Mouse (Mus musculus) stomach, embryonic 14.5 days (tissue): Measurements from ENCODE around the gene Apoa2. TPM values are rescaled to one million over a fixed set of nuclear protein-coding genes. Genes with fewer than 3 reads are reported as not detected.

Source experiments
- ATAC-seq: fragments of 200-750 bp; cut with Nextera tagmentation; 2 replicates; pipeline ENCODE4 v1.8.0; 2017; ENCODE audit warnings: low read depth, moderate TSS enrichment; ENCODE audit not compliant: insufficient number of reproducible peaks, insufficient read depth, low FRiP score
- H3K27ac ChIP-seq: fragments of 300-500 bp; sonication (generic); 2 replicates; pipeline ENCODE4 v1.5.1; 2014; ENCODE audit warnings: mild to moderate bottlenecking, low read length, moderate library complexity, mixed read lengths
- H3K27me3 ChIP-seq: fragments of 300-500 bp; sonication (generic); 2 replicates; pipeline ENCODE4 v1.6.1; 2014; ENCODE audit warnings: low read length, control low read depth, mixed read lengths; ENCODE audit not compliant: control insufficient read depth, insufficient read depth
- H3K36me3 ChIP-seq: fragments of 300-500 bp; sonication (generic); 2 replicates; pipeline ENCODE4 v1.6.1; 2014; ENCODE audit warnings: mild to moderate bottlenecking, control low read depth, low read length, moderate library complexity, mixed read lengths; ENCODE audit not compliant: control insufficient read depth, insufficient read depth
- H3K4me1 ChIP-seq: fragments of 300-500 bp; sonication (generic); 2 replicates; pipeline ENCODE4 v1.6.1; 2014; ENCODE audit warnings: low read length, control low read depth, mixed read lengths; ENCODE audit not compliant: control insufficient read depth, insufficient read depth
- H3K4me2 ChIP-seq: fragments of 300-500 bp; sonication (generic); replicated peaks from 2 replicates; pipeline ENCODE4 v1.6.1; 2014; ENCODE audit warnings: low read depth, low read length, control low read depth
- H3K4me3 ChIP-seq: fragments of 300-500 bp; sonication (generic); 2 replicates; pipeline ENCODE4 v1.5.1; 2014; ENCODE audit warnings: low read depth, low read length, control low read depth
- H3K9ac ChIP-seq: fragments of 300-500 bp; sonication (generic); replicated peaks from 2 replicates; pipeline ENCODE4 v1.6.1; 2014; ENCODE audit warnings: low read depth, mild to moderate bottlenecking, control low read depth, low read length, moderate library complexity, mixed read lengths
- H3K9me3 ChIP-seq: fragments of 300-500 bp; sonication (generic); 2 replicates; pipeline ENCODE4 v1.6.1; 2016; ENCODE audit warnings: low read depth, low read length, control low read depth; ENCODE audit not compliant: control insufficient read depth
- WGBS: fragments of 180-500 bp; shearing (Covaris S2); extraction: QIAGEN DNeasy Blood & Tissue Kit; methylation state at CpG from one replicate; pipeline ENCODE4 v1.1.7; 2014; 5-methylcytosine and 5-hydroxymethylcytosine counted together
- polyA plus RNA-seq: library from polyadenylated mRNA; unstranded; fragments of >200 nt; fragmentation: Nextera tagmentation; extraction: Ambion mirVana; gene quantifications from 2 replicates; pipeline ENCODE4 v1.2.1, GENCODE M21; 2014

Gene Apoa2
- polyA plus RNA-seq, 1 experiment from 2014 or later: 7.3 TPM

GRCm38 (mm10) chr1:171189476-171190114, 35.3 kb upstream of the Apoa2 start:
- Histone ChIP-seq H3K4me3 (no peak overlapping the region), H3K36me3 (no peaks in the 10 kb centered on the region), H3K4me2 (peak overlapping the region; percentile 26; the same call in 1 of the 2 replicates), H3K4me1 (peaks cover 29% of the 10 kb centered on the region), H3K27ac (peak overlapping the region; percentile 69), H3K27me3 (peaks cover 6% of the 10 kb centered on the region; the same call in 1 of the 2 replicates), H3K9ac (no peak overlapping the region), H3K9me3 (no peaks in the 10 kb centered on the region)
- 0 out of 2 replicates have a peak, but pooled peaks have one; percentile 47 for ATAC-seq
- 36% methylated on average over 14 of the region's 14 CpGs for WGBS

DNA sequence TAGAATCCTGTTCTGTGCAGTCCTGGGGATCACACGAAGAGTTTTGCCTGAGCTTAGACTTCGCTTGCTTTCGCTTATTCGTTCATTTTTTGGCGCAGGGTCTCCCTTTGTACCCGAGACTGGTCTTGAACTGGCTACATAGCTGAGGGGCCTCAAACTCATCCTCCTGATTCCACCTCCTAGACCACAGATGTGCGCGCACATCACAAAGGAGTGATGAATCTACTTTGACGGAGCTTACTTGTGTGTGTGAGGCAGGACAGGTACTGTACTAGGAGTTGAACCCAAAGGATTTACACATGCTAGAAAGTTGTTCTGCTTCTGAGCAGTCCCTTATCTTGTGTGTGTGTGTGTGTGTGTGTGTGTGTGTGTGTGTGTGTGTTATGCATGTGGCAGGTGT, 34.0 kb upstream of the Apoa2 start:
- no peaks in the 10 kb centered on the region for H3K9me3 ChIP-seq
- ATAC-seq: no peak
- H3K4me2 ChIP-seq: no peak overlapping the region
- H3K9ac ChIP-seq: no peak overlapping the region
- peaks cover 13% of the 10 kb centered on the region for H3K27me3 ChIP-seq
- no peak overlapping the region for H3K27ac ChIP-seq
- H3K4me3 ChIP-seq: no peak overlapping the region
- peaks cover 32% of the 10 kb centered on the region for H3K4me1 ChIP-seq
- 94% methylated on average over 9 of the region's 9 CpGs for WGBS
- no peaks in the 10 kb centered on the region for H3K36me3 ChIP-seq

DNA sequence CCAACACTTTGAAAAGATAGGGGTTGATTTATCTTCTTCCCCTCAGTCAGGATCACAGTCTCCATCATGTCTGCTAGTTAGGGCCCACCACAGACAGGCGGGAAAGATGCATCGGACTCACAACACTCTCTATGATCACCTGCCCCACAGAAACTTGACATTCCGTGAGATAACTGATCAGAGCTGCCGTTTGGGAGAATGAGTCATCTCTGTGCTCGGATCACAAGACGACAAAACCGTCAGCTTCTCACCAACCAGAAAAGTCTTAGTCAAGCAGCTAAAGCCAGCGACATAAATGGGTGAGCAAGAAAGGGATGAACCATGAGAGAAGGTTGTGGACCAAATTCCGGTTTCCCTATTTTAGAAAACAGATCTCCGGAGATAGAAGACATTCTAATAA, 32.6 kb upstream of the Apoa2 start:
- no peaks in the 10 kb centered on the region for H3K9me3 ChIP-seq
- H3K4me2 ChIP-seq: no peak overlapping the region
- no peak overlapping the region for H3K4me3 ChIP-seq
- H3K27me3 ChIP-seq: peaks cover 18% of the 10 kb centered on the region
- H3K27ac ChIP-seq: no peak overlapping the region
- ATAC-seq: no peak
- H3K9ac ChIP-seq: no peak overlapping the region
- WGBS: 49% methylated on average over 10 of the region's 10 CpGs
- no peaks in the 10 kb centered on the region for H3K36me3 ChIP-seq
- peaks cover 33% of the 10 kb centered on the region for H3K4me1 ChIP-seq

DNA sequence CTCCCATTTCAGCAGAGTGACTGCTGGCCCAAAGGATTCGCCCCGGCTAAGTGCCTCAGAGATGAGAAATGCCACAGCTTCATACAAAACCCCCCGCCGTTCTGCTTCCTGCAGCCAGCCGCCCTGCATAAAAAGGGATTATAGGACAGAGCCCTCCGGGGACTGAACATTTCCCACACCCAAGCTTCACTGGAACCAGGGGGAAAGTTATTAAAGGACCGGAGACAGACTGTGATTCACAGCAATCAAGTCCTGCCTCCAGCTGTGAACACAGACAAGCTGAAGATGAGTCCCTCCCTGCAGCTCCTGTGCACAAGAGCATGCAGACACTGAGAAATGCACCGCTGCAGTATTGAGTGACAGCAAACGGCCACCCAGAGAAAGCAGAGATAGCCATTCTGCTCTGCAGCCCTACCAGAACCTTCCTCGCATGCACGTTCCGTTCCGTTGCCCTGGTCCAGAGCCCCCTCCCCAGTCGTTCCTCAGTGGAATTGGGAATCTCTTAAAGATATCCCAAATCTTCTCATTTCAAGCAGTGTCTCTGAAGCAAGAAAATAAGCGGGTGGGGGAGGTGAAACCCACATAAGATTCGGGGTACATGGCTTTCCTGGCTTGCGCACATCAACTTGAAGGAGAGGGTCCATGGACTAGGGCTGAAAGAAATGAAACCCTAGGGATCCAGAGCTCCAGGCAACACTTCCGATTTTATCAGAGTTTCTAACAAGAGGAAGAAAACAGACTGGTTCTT, 31.6 kb upstream of the Apoa2 start:
- Histone ChIP-seq H3K4me2 (peak overlapping the region; percentile 39), H3K9ac (no peak overlapping the region), H3K27me3 (peaks cover 18% of the 10 kb centered on the region), H3K9me3 (no peaks in the 10 kb centered on the region), H3K27ac (no peak overlapping the region; the same call in 1 of the 2 replicates), H3K36me3 (no peaks in the 10 kb centered on the region), H3K4me3 (peak overlapping the region; percentile 11; the same call in 1 of the 2 replicates), H3K4me1 (peaks cover 33% of the 10 kb centered on the region)
- no peak for ATAC-seq
- WGBS: 6% methylated on average over 18 of the region's 18 CpGs

- peak overlapping the region; percentile 39 for H3K4me2 ChIP-seq
- no peak overlapping the region for H3K9ac ChIP-seq
- no peaks in the 10 kb centered on the region for H3K9me3 ChIP-seq
- no peaks in the 10 kb centered on the region for H3K36me3 ChIP-seq
- H3K27me3 ChIP-seq: peaks cover 18% of the 10 kb centered on the region
- no peak for ATAC-seq
- no peak overlapping the region for H3K27ac ChIP-seq
- H3K4me3 ChIP-seq: no peak overlapping the region
- peaks cover 28% of the 10 kb centered on the region for H3K4me1 ChIP-seq
- WGBS: 24% methylated on average over 11 of the region's 11 CpGs
Observed at GRCm38 (mm10) chr1:171193911-171194830, 30.7 kb upstream of the Apoa2 start.

DNA sequence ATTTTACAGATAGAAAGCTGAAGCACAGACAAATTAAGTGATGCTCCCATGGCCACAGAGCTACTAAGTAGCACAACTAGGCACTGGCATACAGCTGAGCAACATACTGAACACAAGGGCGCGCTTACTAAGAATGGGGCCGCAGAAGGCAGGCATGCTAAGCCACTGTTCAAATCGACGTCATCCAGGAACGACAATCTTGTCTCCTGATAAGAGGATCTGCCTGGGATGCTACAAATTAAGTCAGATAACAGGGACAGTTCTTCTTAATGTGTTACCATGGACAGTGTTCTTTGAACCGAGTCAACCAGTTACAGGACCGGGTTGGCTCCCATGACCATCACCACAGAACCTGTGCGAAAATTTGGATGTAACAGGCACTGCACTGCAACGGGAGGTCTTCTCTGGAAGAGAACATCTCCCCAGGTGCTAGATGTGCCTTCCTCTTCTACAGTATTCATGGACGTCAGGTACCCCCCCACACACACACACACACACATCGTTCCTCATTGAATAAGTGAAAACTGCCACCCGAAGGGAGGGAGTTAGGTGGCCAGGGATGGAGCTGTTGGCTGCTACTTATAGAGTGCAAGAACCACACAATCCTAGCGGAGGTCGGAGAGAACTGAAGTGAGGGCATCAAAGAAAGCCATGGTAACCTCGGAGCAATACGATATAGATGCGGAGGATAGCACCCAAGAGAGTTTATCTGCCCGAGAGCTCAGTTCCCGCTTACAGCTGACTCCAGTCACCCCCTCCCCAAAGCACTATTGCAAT, 29.6 kb upstream of the Apoa2 start:
- H3K4me1 ChIP-seq: peaks cover 20% of the 10 kb centered on the region
- H3K9ac ChIP-seq: no peak overlapping the region; the same call in 1 of the 2 replicates
- ATAC-seq: no peak; the same call in 1 of the 2 replicates
- peaks cover 18% of the 10 kb centered on the region for H3K27me3 ChIP-seq
- no peak overlapping the region for H3K27ac ChIP-seq
- H3K4me3 ChIP-seq: peak overlapping the region; percentile 52
- H3K36me3 ChIP-seq: no peaks in the 10 kb centered on the region
- 11% methylated on average over 20 of the region's 20 CpGs for WGBS
- peak overlapping the region; percentile 95 for H3K4me2 ChIP-seq
- no peaks in the 10 kb centered on the region for H3K9me3 ChIP-seq

GRCm38 (mm10) chr1:171195887-171196397, 28.9 kb upstream of the Apoa2 start, which contains the start of gene Pcp4l1:
Pcp4l1 (minus strand) TSS chr1:171196268.
- peak; percentile 81 for ATAC-seq

More at GRCm38 (mm10) chr1:171195887-171196397, 28.9 kb upstream of the Apoa2 start, which contains the start of gene Pcp4l1:
- no peak within 1 kb of the TSS for H3K27ac ChIP-seq
- no peaks in the 10 kb centered on the region for H3K36me3 ChIP-seq
- no peak within 1 kb of the TSS; the same call in 1 of the 2 replicates for H3K9ac ChIP-seq
- peaks cover 20% of the 10 kb centered on the region for H3K4me1 ChIP-seq
- H3K27me3 ChIP-seq: peaks cover 18% of the 10 kb centered on the region
- no peaks in the 10 kb centered on the region for H3K9me3 ChIP-seq
- under 1% methylated on average over 33 of the region's 33 CpGs for WGBS
- peak within 1 kb of the TSS; percentile 52 for H3K4me3 ChIP-seq
- H3K4me2 ChIP-seq: peak within 1 kb of the TSS; percentile 95
